Mouse (Mus musculus) lung, adult 18-20 months (tissue): ENCODE measurements at regions not wholly inside any gene's neighbourhood (a gene's known extent, or its start where the extent isn't known, plus 50 kb on each side); places are given as distances from the start of the nearest gene placed in this dataset.

Experiments
- DNase-seq, 2 experiments: peaks; one replicate each; pipeline ENCODE4 v3.0.0; 2022; ENCODE audit warnings: mixed read lengths in 2 of 2

DNA sequence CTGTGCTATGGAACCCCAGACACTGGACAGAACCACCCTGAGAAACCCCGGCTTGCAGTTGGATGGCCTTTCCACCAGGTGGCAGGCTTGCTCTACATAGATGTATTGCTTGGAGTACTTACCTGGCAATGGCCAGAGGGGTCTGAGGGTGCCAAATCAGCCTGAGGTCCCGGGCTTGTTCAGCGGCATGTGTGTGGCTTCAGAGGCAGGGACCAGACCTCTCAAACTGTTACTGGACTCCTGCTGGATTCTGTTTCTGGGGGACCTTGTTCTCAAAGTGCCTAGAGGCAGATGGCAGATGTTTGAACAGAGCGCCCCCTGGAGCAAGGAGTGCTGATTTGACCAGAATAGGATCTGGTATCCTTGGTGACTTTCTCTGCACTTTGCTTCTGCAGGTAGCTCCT lies 262.9 kb upstream of the Gm4791 start:
- peak; percentile 66 to 75 for DNase-seq

DNA sequence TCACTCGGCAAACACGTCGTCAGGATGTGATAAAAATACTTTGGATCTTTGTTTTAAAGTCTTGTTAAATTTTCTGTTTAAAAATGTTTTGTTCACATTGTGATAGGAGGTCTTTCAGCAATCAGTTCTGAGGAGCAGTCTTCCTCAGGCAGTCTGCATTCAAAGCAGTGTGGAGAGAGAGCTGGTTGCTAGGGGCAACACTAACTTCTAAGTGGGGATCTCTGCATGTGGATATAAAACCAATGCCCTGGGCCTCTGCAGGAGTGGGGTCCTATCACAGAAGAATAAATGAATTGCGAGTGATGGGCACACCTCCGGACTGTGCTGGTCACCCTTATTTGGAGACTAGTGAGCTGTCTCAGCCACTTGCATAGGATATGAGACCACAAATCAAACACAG lies 270.1 kb upstream of the Gm4791 start:
- DNase-seq, result no peak

DNA sequence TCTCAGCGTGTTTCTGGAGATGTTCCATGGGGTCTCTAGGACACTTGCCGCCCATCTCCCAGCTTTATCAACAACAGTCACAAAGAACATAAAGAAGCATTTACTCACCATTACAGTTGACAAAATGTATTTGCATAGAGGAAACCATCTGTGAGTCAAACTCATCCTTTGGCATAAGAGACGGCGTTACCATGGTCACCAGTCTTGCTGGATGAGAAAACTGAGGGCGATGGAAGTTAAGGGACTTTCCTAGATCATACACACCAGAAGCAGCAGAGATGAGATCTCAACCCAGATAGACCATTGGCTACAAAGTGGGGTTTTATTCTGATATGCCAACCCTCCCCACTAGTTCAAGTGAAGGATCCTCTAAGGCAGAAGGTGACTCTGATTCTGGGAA lies 274.3 kb upstream of the Gm4791 start:
- no peak for DNase-seq

DNA sequence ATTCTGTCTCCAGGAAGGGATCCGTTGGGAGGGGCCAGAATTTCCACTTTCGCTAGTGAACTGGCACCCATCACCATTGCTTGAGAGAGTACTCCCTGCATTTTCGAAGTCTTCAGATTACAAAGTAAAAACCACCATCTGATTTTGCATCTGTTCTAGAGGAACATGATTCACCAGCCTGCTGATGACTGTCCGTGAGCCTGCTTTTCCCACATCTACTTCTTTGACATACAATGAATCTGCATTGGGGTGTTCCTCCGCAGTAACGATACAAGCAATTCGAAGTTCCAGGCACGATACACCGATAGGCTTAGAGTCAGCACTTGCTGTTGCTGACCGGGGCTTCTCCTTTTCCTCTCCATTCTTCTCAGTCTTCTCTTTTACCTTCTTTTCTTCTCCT lies 285.1 kb upstream of the Gm4791 start:
- no peak for DNase-seq

DNA sequence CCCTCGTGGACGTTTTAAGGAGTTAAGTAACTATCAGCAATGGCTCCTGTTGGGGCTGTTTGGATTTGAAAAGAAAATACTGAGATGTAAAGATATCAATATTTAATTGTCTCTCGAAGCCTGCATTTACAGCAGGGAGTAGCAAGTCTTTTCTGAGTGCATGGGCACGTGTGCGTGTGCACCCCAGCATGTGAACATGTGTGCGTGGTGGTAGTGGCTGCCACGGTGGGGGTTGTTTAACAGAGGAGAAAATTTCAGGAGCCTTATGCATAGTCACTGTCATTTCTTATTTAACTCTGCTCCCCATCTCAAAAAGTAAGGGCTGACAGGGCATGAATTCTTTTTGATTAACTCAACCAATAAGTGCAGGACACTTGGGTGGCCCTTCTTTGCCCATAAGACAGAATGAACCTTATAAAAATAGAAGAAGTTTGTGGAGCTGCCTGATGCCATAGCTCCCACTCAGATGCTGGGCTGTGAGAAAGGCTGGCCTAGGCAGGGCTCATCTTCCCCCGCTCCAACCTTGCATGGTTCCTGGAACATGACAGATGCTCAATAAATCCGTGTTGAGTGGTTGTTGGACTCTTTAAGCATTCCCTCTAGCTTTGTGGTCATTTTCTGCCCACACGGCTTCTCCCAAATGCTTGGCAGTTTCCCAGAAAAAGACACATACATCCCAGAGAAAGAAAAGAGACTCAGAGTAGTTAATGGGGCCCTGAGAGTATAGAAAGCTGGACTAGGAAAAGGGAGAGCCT lies 294.2 kb upstream of the Gm4791 start:
- DNase-seq, result no peak

DNA sequence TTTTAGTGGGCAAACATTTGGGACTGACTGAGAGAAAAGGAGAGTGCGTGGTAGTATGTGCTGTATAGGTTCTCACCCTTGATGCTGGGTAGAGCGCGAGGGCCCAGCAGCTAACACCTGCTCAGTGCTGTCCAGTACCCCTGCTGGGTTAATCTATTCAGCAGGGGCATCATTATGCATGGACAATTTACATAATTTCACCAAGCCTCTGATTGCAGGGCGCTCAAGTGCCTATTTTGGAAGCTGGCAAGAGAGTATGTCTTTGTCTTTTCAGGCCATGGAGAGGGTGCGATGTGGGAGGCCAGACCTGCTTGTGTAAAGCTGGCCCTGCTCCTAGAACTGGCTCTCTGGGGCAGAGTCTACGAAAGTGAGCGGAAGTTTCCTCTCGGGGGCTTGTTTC lies 294.9 kb upstream of the Gm4791 start:
- no peak for DNase-seq

DNA sequence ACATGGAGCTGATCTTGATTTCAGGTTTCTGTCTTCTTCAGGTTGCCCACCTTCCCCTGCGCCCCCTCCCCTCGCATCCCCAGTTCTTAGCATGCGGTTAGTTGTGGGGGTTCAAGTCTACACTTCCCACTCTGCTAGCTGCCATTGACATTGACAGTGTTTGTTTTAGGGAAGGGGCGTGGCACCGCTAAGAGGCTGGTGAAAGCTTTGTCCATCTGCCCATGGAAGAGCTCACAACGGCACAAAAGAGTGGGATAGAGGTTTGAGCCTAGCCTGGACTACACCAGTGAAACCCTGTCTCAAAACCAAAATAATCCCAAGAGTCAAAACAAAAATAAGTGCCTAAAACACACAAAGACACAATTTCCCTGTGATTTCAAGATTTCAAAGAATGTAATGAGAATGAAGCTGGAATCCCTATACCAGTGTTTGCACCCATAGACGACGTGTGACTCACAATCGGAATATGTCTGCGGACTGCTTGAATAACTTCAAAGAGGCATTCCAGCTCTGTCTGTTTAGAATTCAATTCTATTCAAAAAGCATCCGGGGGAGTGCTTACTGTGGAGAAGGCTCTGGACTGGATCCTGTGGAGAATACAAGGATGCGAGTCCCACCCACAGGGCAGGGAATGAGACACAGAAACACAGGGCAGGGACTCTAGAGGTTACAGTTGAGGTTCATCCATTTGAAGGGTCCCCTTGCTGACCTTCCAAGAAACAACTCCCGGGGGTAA lies 295.5 kb upstream of the Gm4791 start:
- no peak for DNase-seq

DNA sequence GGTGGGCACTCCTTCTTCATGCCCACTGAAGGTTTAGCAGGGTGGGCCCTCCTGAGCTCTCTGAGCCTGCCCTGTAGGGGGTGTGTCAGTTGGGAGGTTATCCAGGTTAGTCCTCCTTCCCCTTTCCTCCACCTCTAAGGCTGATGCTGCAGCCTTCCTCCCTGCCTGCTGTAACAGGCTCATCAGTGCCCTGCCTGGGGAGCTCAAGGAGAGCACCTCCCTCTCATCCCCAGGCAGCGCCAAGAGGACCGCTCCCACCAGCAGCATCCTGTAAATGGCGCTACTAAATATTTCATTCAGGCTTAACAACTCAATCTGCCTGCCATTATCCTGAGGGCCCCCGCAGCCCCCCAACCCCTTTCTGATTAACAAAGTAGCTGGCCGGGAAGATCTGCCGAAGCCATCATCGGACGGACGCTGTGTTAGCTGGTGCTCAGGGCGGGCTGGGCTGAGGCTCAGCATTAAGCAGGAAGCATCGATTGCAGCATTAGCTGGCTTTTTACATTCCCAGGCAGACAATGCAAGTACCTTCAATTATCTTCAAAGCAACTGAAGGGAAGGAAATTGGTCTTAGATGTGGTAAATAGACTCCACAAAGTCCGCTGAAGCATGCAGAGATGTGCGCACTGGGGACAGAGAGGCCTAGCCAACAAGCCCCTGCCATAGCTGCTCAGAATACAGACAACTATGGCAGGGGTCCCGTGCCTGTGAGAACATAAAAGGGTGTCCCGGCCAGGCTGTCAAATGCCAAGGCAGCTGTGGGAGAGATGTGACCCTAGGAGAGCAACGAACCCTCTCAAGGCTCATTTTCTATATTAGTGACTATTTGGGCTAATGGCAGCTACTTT lies 296.3 kb upstream of the Gm4791 start:
- DNase-seq, result no peak

DNA sequence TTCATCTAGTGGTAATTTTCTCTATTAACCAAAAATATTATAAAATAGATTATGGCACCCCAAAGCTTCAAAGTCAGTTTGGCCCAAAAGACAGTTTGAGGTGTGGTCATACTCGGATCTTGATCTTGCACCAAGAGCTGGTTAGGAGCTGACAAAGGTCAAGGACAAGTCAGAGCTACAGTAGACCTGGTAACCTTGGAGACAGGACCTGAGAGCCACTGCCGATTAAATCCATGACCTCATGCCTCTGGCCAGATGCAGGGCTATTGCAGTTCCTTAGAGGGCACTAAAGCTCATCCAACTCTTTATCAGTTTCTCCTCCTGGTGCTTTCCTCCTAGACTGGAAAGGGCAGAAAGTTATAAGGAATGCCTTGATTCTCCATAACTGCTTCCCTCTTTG lies 302.4 kb upstream of the Gm4791 start:
- no peak for DNase-seq

DNA sequence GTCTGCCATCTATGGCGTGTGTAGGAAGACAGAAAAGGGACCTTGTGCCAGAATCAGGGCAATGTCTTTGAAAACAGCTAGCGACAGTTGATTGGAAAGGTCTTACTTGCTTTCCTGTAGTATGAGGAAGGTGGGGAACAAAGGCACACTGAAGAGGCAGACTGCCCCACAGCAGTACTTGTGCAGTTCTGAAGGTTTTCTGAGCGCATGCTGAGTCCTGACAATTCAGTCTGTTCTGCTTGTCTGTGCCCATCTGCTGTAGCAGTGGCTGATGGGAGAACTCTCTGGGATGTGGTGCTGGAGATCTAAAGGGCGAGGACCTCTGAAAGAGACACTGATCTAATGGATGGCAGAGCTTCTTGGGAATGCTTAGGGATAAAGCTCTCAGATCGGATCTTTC lies 309.2 kb upstream of the Gm4791 start:
- DNase-seq, result no peak

DNA sequence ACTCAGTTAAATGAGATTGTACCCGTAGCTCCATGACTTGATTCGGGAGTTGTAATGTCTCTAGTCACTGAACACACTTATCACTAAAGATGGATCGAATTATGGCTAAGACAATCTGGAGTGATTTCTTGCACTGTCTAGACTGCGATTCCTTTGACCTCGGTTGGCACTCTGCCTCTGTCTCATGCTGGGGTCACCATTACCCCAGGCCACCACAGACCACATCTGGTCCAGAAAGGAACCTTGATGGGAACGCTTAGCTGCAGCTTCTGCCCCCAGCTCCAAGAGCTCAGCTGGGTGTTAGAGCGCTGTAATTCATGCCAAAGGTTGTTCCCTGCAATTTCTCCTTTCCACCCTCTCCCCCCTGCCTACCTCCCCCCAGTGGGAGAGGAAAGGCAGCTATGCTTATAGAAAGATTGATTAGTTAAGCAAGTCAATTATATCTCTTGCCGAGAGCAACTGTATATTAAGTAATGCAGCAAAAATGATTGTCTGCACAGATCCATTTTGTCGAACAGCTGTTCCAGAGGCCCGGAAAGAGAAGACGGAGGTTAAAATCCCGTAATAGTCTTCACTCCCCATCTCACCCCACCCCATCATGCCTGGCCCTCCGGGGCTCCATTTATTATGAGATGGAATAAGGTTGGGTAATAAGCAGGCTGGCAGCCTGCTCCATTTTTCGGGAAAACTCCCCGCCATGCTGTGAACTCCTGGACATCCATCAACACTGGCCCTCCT lies 314.3 kb upstream of the Gm4791 start:
- DNase-seq, result no peak

DNA sequence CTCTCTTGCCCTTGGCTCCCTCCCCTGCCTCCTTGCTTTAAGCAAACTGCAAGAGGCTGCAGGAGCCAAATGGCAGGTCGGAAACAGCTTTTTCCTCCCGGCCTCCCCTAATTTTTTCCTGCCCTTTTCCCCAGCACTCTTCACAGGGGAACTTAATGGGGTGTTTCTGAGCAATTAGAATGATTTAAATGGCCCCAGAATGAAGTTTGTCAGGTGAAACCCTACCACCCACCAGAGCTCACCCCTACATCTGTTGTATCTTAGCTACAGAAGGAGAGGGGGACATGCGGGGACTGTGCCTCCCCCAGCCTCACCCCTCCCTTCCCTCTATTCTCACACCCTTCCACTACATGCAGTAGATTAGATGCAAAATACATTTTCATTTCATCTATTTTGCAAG lies 326.5 kb upstream of the Gm4791 start:
- DNase-seq, result no peak

DNA sequence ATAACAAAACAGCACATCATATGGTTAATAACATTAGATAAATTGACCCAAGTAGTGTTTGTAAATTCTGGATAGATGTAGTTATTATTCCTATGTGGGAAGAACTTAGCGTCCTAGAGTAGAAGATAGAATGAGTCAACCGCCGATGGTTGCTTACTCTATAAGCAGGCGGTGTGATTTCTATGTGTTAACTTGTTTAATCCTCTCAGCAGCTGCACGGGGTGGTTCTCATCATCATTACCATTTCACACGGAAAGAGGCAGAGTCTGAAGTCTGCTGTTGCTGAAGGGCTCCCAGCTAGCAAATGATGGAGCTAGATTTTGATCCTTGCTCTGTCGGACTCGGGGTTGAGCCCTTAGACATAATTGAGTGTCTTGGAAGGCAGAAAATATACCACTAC lies 334.6 kb upstream of the 4931429L15Rik start:
- DNase-seq, result no peak

DNA sequence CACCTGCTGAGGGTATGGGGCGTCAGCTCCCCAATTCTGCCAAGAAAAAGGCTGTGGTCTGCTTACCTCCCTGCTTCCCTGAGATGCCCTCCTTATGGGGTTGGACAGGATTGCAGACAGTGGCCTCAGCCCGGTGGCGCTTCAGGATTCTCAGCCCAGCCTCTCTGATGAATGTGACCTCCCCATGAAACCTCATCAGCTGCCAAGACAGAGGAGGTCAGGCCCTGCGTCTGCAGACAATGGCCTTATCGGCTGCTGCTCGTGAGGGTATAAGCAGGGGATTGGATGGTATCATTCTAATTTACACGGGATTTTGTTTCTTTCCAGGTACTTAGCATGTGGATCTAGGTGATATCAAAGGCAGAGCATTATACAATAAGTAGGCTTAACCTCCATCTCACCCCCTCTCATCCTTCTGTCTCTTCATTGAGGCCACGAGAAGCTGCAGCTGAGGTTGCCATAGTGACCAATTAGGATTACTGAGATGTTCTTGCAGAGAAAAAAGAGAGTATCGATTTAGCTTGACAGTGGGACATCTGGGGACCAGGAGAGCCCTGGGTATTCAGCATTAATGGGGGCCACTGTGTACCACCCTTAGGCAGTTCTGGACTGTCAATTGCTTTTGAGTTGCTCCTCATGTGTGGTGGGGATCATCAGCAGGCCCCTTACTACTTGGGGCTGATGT lies 327.6 kb upstream of the 4931429L15Rik start:
- no peak for DNase-seq

DNA sequence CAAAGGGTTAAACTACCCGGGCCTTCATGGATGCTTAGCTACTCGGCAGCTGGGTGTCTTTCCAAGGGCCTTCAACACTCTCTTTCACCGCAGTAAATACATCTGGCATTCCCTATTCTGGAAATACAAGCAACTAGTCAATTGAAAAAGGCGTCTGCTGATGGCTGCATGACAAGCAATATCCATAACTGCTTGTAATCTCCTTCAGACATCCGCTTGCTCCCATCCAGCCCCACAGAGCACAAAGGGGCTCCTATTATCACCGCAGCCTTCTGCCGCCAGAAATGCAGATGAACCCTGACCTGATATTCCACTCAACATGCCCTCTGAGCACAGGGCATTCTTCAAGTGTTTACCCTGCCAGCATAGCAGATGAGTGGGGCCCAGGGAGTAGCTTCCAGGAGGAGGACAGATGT lies 325.7 kb upstream of the 4931429L15Rik start:
- no peak for DNase-seq

DNA sequence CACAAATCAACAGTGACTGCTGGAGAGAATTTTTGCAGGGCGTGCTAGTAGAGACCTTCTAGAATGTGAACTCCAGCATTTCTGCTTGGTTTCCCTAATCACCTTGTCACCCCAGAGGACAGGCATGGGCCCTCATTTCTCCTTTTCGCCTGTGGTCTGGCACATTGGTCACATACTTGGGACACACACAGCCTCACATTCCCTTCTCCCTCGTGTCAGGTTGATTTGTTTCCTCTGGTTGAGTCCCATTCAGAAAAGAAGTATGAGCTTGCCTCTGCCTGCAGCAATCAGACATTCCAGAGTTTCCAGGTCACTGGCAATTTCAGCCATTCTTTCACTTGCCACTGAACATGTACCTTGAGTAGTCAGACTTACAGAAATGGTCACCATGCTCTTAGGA lies 323.8 kb upstream of the 4931429L15Rik start:
- DNase-seq, result no peak

DNA sequence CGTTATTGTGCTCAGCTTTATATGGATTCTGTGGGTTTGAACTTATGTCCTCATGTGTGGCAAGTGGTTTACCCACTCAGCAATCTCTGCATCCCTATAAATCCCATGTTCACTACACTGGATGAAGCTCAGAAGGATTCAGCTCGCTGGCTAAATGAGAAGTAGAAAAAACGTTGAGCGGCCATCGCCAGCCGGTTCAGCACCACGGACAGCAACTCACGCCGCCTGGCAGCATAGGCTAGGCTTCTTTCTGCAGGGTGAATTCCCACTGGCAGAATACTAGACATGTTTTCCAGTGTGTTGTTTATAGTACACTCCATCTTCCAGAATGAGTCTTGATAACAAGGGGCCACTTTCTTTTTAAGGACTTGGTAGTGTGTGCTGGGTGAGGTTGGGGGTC lies 322.9 kb upstream of the 4931429L15Rik start:
- DNase-seq, result no peak

DNA sequence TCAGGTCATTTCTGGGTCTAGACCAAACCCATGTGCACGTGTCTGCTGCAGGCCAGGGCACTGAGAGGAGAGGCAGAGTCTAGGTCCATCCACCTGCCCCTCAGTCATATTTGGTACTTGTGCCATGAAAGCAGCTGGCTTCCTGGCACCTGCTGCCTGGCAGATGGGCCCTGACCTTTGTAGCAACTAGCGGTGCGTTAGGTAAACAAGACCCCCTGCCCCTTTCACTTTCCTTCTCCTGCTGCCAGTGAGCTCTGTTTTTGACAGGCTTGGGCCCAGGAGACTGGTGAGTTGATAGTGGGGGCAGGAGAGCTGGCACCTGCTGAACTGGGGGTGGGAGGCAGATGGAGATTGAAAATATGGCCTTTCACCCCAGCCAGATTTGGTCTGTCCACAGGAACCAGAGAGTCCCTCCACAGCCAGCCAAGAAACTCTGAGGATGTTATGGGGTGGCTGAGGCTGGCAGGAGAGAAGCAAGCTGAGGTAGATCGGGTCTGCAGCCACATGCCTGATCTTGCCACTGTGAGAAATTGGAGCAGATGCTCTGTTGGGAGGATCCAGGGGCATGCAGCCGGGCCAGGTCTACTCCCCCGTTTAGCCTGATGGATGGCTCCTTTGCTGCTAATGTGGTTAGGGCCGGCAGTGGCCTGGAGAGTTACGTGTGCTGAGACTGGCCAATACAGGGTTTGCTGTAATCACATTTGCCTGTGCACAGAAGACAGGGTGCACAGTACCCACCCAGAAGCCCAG lies 316.6 kb upstream of the 4931429L15Rik start:
- no peak for DNase-seq

DNA sequence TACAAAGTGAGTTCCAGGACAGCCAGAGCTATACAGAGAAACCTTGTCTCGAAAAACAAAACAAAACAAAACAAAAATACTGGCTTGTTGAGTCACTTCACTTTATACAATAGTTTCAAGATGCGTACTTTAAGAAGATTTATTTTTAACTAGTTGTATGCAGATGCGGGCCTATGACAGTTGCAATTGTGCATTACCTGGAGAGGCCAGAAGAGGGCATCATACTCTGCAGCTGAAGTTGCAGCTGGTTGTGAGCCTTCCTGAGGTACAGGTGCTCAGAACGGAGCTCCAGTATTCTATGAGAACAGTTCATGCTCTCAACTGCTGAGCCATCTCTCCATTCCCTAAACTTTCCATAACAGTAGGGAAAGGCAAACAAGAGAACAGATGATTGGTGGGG lies 314.2 kb upstream of the 4931429L15Rik start:
- no peak for DNase-seq

DNA sequence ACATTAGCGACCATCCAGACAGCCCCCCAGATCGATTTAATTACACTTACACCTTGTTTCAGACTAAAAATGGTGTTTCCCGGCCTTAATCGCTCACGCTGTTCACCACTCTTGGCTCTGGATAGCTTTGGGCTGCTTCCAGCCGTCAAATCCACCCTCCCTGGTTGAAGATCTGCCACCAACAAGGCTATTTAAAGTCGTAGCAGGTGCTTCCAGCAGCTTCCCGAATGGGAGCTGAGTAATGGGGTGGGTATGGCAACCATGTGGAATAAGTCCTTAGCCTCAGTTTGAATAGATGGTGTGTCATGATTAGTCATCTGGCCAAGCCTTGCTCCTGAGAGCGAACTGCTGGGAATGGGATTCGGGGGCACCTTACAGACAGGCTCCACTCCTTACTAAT lies 312.8 kb upstream of the 4931429L15Rik start:
- no peak for DNase-seq

DNA sequence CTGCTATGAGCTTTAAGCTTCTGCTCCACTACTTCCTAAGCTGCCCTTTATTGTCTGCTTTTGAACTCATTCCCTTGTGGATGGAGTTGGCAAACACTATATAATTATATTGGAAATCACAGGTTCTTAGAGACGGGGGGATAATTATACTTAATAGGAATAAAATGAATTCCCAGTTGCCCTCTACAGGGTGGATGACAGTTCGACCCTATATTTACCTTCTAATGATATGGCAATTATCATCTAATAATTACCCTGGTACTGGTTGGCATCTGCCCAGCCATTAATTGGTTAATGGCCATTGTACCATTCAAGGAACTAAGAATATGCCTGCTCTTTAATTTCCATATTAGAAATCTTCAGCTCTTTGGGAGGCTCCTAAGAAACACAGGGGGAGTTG lies 302.5 kb upstream of the 4931429L15Rik start:
- no peak for DNase-seq

DNA sequence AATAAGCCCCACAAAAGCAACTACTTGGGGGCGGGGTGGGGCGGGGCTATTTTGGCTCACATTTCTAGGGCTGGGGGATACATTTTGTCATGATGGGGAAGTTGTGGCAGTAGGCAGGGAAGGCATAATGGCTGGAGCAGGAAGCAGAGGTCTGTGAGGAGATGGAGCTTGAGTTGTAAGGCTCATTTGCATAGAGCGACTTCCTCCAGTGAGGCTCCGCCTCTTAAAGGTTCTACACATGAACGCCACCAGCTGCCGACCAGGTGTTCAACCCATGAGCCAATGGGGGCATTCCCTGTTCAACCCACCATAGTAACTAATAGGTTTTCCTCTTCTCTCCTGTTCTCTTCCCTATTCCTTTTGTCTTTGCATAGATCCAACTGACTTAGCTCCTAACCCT lies 302.1 kb upstream of the 4931429L15Rik start:
- DNase-seq, result no peak
